Mouse (Mus musculus) forebrain, embryonic 12.5 days (tissue): ENCODE results near the gene Hoxc9. TPM values are rescaled to one million over a fixed set of nuclear protein-coding genes. Genes with fewer than 3 reads are reported as not detected.

Source experiments
- ATAC-seq: fragments of 200-750 bp; cut with Nextera tagmentation; 2 replicates; pipeline ENCODE4 v1.8.0; 2017; ENCODE audit warnings: moderate TSS enrichment; ENCODE audit not compliant: low FRiP score
- H3K27ac ChIP-seq: fragments of 300-500 bp; sonication (generic); 2 replicates; pipeline ENCODE4 v1.5.1; 2016; ENCODE audit warnings: mild to moderate bottlenecking
- H3K27me3 ChIP-seq: fragments of 300-500 bp; sonication (generic); 2 replicates; pipeline ENCODE4 v1.6.1; 2016; ENCODE audit warnings: mild to moderate bottlenecking
- H3K36me3 ChIP-seq: fragments of 300-500 bp; sonication (generic); replicated peaks from 2 replicates; pipeline ENCODE4 v1.6.1; 2016; ENCODE audit warnings: mild to moderate bottlenecking
- H3K4me1 ChIP-seq: fragments of 300-500 bp; sonication (generic); 2 replicates; pipeline ENCODE4 v1.6.1; 2016
- H3K4me2 ChIP-seq: fragments of 300-500 bp; sonication (generic); 2 replicates; pipeline ENCODE4 v1.6.1; 2016; ENCODE audit warnings: mild to moderate bottlenecking, moderate library complexity
- H3K4me3 ChIP-seq: fragments of 300-500 bp; sonication (generic); replicated peaks from 2 replicates; pipeline ENCODE4 v1.5.1; 2016; ENCODE audit warnings: mild to moderate bottlenecking
- H3K9ac ChIP-seq: fragments of 300-500 bp; sonication (generic); 2 replicates; pipeline ENCODE4 v1.6.1; 2016; ENCODE audit warnings: mild to moderate bottlenecking
- H3K9me3 ChIP-seq: fragments of 300-500 bp; sonication (generic); 2 replicates; pipeline ENCODE4 v1.6.1; 2016
- WGBS: fragments of 180-500 bp; shearing (Covaris S2); methylation state at CpG from one replicate; pipeline ENCODE4 v1.1.7; 2016; 5-methylcytosine and 5-hydroxymethylcytosine counted together
- polyA plus RNA-seq: library from polyadenylated mRNA; unstranded; fragments of >200 nt; fragmentation: Nextera tagmentation; extraction: Ambion mirVana; gene quantifications from 2 replicates; pipeline ENCODE4 v1.2.1, GENCODE M21; 2016

Gene Hoxc9
- polyA plus RNA-seq, 1 experiment from 2014 or later: not detected

DNA sequence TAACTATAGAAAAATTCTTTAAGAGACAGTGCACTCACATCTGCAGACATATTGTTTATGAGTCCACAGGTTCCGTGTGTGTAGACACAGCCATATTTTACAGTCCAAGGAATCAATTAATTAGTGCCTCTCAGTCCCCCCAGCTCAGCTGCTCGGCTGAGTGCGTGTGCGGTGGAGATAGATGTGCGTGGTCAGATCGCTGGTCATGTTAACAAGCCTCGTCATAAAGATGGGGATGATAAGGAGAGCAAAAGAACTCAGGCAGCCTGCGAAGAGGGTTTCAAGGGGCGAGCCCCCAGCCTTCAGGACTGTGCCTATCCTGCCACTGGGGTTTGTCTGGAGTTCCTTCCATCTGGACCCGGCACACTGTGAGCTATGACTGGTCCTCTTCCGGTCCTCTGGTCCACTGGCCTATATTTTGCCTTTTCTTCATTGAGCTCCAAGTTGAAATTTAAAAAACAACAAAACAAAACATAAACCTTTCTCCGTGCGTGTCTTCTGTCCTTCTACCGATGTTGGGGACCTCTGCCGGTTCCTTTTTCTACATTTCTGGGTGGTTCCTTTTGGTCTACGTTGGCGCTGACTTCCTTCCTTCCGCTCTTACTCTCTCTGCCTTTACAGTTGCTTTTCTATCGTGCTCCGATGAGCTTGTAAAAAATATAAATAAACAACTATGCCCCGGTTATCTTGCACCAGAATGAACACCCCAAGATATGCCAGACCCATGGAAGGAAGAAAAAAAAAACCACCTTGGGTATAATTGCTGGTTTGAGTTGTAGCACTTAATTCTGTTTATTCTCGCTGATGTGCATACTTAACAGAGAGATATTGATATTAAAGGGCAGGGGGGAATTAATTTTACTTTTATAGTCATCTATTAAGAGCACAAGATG, 30.8 kb upstream of the Hoxc9 start:
- H3K4me2 ChIP-seq: no peak overlapping the region
- no peak overlapping the region for H3K9ac ChIP-seq
- ATAC-seq: no peak
- H3K36me3 ChIP-seq: no peaks in the 10 kb centered on the region
- 8% methylated on average over 22 of the region's 22 CpGs for WGBS
- no peak overlapping the region for H3K4me3 ChIP-seq
- peaks cover 97% of the 10 kb centered on the region for H3K27me3 ChIP-seq
- peaks cover 9% of the 10 kb centered on the region; the same call in 1 of the 2 replicates for H3K4me1 ChIP-seq
- H3K27ac ChIP-seq: no peak overlapping the region
- no peaks in the 10 kb centered on the region for H3K9me3 ChIP-seq

- no peaks in the 10 kb centered on the region for H3K9me3 ChIP-seq
- no peaks in the 10 kb centered on the region for H3K36me3 ChIP-seq
- no peak overlapping the region for H3K9ac ChIP-seq
- 4% methylated on average over 9 of the region's 9 CpGs for WGBS
- peaks cover 98% of the 10 kb centered on the region for H3K27me3 ChIP-seq
- H3K4me3 ChIP-seq: no peak overlapping the region
- H3K4me2 ChIP-seq: no peak overlapping the region
- H3K27ac ChIP-seq: no peak overlapping the region
- no peak for ATAC-seq
- H3K4me1 ChIP-seq: peaks cover 9% of the 10 kb centered on the region; the same call in 1 of the 2 replicates
Observed at GRCm38 (mm10) chr15:102947276-102947675, 29.0 kb upstream of the Hoxc9 start.

- no peak for ATAC-seq
- H3K4me1 ChIP-seq: no peaks in the 10 kb centered on the region
- H3K36me3 ChIP-seq: no peaks in the 10 kb centered on the region
- no peaks in the 10 kb centered on the region for H3K9me3 ChIP-seq
- no peak overlapping the region for H3K4me2 ChIP-seq
- peaks cover 98% of the 10 kb centered on the region for H3K27me3 ChIP-seq
- H3K4me3 ChIP-seq: no peak overlapping the region
- no peak overlapping the region for H3K9ac ChIP-seq
- H3K27ac ChIP-seq: no peak overlapping the region
- WGBS: 8% methylated on average over 2 of the region's 2 CpGs
Observed at GRCm38 (mm10) chr15:102948842-102949241, 27.4 kb upstream of the Hoxc9 start.

DNA sequence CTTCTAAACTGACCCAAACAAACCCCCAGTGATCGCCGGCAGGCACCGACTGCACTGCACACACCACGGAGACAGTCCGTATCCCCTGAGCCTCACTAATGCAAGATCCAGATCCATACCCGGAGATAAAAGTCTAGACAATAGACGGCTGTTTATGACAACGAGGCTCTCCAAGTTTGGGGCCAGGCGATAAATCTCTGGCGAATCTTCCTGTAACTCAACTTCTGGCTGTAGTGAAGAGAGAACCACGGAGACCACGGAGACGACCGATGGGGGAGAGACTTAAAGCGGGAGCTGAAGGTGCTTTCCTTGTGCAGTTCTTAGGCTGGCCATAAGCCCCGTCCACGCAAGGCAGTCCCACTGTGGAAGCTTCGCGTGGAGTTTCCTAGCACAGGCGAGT, 26.5 kb upstream of the Hoxc9 start:
- Histone ChIP-seq H3K27ac (no peak overlapping the region), H3K9ac (no peak overlapping the region), H3K4me1 (no peaks in the 10 kb centered on the region), H3K4me2 (no peak overlapping the region), H3K27me3 (peaks cover 99% of the 10 kb centered on the region), H3K4me3 (no peak overlapping the region), H3K9me3 (no peaks in the 10 kb centered on the region), H3K36me3 (no peaks in the 10 kb centered on the region)
- no peak for ATAC-seq
- WGBS: 2% methylated on average over 20 of the region's 20 CpGs

GRCm38 (mm10) chr15:102950877-102951276, 25.4 kb upstream of the Hoxc9 start:
- no peak for ATAC-seq

DNA sequence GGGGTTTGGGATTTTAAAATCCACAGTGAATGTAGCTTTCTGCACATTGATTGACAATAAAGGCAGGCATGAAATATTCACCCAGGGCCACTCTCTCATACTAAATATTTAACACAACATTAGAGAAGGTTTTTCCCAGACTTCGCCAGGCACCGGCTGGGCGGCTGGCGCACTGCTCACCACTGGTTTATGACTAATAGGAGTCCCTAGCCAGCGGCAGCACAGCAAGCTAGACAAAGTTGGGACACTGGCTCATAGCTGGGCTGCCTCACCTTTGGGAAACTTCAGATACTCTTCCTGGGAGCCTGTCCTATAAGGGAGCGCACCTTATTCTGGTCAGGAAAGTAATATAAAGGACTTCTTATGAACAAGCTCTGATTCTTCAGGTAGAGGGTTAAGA, 22.7 kb upstream of the Hoxc9 start:
- ATAC-seq: no peak
- Histone ChIP-seq H3K9me3 (no peaks in the 10 kb centered on the region), H3K9ac (no peak overlapping the region), H3K4me3 (no peak overlapping the region), H3K36me3 (no peaks in the 10 kb centered on the region), H3K27me3 (peaks cover 100% of the 10 kb centered on the region), H3K27ac (no peak overlapping the region), H3K4me1 (no peaks in the 10 kb centered on the region), H3K4me2 (no peak overlapping the region)
- 3% methylated on average over 6 of the region's 6 CpGs for WGBS

More at GRCm38 (mm10) chr15:102950877-102951276, 25.4 kb upstream of the Hoxc9 start:
- Histone ChIP-seq H3K9me3 (no peaks in the 10 kb centered on the region), H3K4me1 (no peaks in the 10 kb centered on the region), H3K4me3 (no peak overlapping the region), H3K27ac (no peak overlapping the region), H3K27me3 (peaks cover 99% of the 10 kb centered on the region), H3K4me2 (no peak overlapping the region), H3K36me3 (no peaks in the 10 kb centered on the region), H3K9ac (no peak overlapping the region)
- WGBS: 12% methylated on average over 2 of the region's 2 CpGs

DNA sequence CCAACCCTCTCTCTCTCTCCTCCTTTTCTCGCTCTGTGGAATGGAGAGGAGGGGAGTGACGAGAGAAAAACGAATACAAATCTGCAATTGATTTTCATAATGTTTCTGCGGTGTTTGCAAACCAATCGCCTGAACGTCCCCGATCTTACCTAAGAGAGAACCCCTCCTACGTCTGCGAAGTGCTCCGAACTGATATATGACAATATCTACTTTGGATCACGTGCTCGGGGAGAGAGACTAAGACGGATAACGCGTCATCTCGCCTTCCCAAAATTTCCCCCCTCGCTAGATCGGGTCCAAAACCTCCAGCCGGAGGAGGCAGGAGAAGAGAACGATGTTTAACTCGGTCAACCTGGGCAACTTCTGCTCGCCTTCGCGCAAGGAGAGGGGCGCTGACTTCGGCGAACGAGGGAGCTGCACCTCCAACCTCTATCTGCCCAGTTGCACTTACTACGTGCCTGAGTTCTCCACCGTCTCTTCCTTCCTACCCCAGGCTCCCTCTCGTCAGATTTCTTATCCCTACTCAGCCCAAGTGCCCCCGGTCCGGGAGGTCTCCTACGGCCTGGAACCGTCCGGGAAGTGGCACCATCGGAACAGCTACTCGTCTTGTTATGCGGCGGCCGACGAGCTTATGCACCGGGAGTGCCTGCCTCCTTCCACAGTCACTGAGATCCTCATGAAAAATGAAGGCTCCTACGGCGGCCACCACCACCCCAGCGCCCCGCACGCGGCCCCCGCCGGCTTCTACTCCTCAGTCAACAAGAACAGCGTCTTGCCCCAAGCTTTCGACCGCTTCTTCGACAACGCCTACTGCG, 21.8 kb upstream of the Hoxc9 start, which contains the start of gene Hoxc11:
Gene Hoxc11, plus strand, starts transcription at position 236 of the 815 bp plus-strand sequence.
- no peaks in the 10 kb centered on the region for H3K4me1 ChIP-seq
- peaks cover 98% of the 10 kb centered on the region for H3K27me3 ChIP-seq
- no peak within 1 kb of the TSS for H3K27ac ChIP-seq
- no peak for ATAC-seq
- H3K4me3 ChIP-seq: no peak within 1 kb of the TSS
- no peak within 1 kb of the TSS for H3K9ac ChIP-seq
- no peaks in the 10 kb centered on the region for H3K9me3 ChIP-seq
- H3K36me3 ChIP-seq: no peaks in the 10 kb centered on the region
- H3K4me2 ChIP-seq: no peak within 1 kb of the TSS
- WGBS: under 1% methylated on average over 57 of the region's 57 CpGs

GRCm38 (mm10) chr15:102955007-102955382, 21.2 kb upstream of the Hoxc9 start:
- Histone ChIP-seq H3K4me3 (no peak overlapping the region), H3K9me3 (no peaks in the 10 kb centered on the region), H3K4me2 (no peak overlapping the region), H3K27ac (no peak overlapping the region), H3K27me3 (peaks cover 98% of the 10 kb centered on the region), H3K9ac (no peak overlapping the region), H3K36me3 (no peaks in the 10 kb centered on the region), H3K4me1 (no peaks in the 10 kb centered on the region)
- no peak for ATAC-seq
- WGBS: under 1% methylated on average over 28 of the region's 28 CpGs

DNA sequence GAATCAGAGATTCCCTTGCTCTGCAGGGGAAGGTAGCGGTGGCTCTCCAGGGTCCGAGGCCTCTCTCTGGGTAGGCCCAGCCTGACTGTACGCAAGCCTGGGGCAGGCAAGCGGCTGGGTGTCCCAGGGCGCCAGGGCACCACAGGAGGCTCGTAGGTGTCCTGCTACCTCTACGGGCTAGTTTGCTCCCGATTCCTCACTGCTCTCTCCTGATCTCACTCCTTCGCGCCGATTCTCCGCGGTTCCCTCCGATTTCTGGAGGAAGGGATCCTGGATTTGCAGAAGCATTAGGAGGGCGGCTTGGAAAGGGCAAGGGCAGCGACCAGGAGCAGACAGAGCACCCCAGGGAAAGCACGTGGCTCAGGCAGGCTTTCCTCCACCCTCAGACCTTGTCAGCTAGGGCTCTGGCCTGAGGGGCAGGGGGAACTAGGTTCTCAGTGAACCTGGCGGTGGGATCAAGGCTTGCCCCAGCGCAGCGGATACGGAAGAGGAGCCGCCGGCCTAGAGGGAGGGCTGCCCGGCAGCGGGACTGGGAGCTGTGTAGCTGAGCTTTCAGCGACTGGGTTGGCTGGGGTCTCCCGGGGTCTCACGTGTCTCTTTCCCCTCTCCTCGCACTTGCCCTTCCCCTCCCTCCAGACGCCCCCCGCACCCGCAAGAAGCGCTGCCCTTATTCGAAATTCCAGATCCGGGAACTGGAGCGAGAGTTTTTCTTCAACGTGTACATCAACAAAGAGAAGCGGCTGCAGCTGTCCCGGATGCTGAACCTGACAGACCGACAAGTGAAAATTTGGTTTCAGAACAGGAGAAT, 20.2 kb upstream of the Hoxc9 start:
- H3K4me1 ChIP-seq: no peaks in the 10 kb centered on the region
- no peak for ATAC-seq
- no peak overlapping the region for H3K9ac ChIP-seq
- H3K4me3 ChIP-seq: no peak overlapping the region
- under 1% methylated on average over 40 of the region's 40 CpGs for WGBS
- H3K27ac ChIP-seq: no peak overlapping the region
- no peaks in the 10 kb centered on the region for H3K9me3 ChIP-seq
- no peaks in the 10 kb centered on the region for H3K36me3 ChIP-seq
- no peak overlapping the region for H3K4me2 ChIP-seq
- H3K27me3 ChIP-seq: peaks cover 98% of the 10 kb centered on the region

GRCm38 (mm10) chr15:102956906-102957305, 19.3 kb upstream of the Hoxc9 start:
- H3K4me2 ChIP-seq: no peak overlapping the region
- H3K9ac ChIP-seq: no peak overlapping the region
- H3K4me3 ChIP-seq: no peak overlapping the region
- H3K9me3 ChIP-seq: no peaks in the 10 kb centered on the region
- ATAC-seq: no peak
- WGBS: under 1% methylated on average over 12 of the region's 12 CpGs
- H3K27ac ChIP-seq: no peak overlapping the region
- H3K27me3 ChIP-seq: peaks cover 98% of the 10 kb centered on the region
- no peaks in the 10 kb centered on the region for H3K36me3 ChIP-seq
- no peaks in the 10 kb centered on the region for H3K4me1 ChIP-seq

DNA sequence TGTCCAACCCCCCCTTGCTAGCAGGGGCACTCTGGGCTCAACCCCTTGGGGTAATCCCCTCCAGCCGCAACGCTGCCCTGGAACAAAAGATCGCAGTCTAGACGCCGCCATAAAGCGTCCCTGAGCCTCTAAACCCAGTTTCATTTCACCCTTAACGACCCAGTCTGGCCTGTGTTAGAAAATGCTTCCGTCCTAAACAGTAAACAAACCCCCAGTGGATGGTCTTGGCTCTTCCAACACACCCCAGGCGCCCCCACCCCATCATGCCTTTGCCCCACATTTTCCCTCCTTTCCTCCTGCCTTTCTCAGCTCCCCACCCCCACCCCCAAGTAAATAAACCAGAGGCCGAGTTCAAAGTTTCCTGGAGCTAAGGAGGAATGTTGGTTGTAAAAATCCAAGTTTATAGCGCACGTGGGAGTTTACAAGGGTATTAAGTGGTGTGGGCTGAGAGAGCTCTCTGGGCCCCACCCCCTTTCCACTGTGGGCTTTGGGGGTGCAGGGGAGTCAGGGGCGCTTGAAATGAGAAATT, 16.5 kb upstream of the Hoxc9 start:
- Histone ChIP-seq H3K36me3 (no peaks in the 10 kb centered on the region), H3K4me3 (no peak overlapping the region), H3K27me3 (peaks cover 97% of the 10 kb centered on the region), H3K4me2 (no peak overlapping the region), H3K27ac (no peak overlapping the region), H3K9me3 (no peaks in the 10 kb centered on the region), H3K4me1 (no peaks in the 10 kb centered on the region), H3K9ac (no peak overlapping the region)
- under 1% methylated on average over 13 of the region's 13 CpGs for WGBS
- ATAC-seq: no peak

DNA sequence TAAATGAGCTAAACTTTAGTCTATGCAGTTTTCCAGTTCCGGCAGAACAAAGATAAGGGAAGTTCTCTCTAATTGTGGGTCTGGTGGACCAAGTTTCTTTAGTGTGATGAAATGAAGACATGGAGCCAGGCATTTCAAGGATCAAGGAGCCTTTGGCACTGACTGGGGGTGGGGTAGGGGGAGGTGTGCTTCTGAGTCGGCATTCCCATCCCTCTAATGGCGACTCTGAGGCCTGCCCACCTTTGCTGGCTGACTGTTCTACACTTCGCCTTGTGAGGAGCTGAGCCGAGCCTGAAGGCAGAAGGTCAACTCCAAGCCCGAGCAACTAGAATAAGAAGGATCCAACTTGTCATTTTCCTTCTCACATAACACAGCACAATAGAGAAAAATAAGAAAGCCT, 14.5 kb upstream of the Hoxc9 start:
- Histone ChIP-seq H3K27ac (no peak overlapping the region), H3K9me3 (no peaks in the 10 kb centered on the region), H3K4me2 (no peak overlapping the region), H3K9ac (no peak overlapping the region), H3K4me3 (no peak overlapping the region), H3K36me3 (no peaks in the 10 kb centered on the region), H3K4me1 (peaks cover 2% of the 10 kb centered on the region; the same call in 1 of the 2 replicates), H3K27me3 (peaks cover 97% of the 10 kb centered on the region)
- 7% methylated on average over 6 of the region's 6 CpGs for WGBS
- ATAC-seq: no peak
